Mouse (Mus musculus) kidney, embryonic 16.5 days (tissue): ENCODE data around the gene Zbed6. TPM values are rescaled to one million over a fixed set of nuclear protein-coding genes. Genes with fewer than 3 reads are reported as not detected.

Experiments
- ATAC-seq: fragments of 200-750 bp; cut with Nextera tagmentation; 2 replicates; pipeline ENCODE4 v1.8.0; 2017; ENCODE audit warnings: moderate TSS enrichment; ENCODE audit not compliant: low FRiP score, low TSS enrichment
- H3K27ac ChIP-seq: fragments of 300-500 bp; sonication (generic); 2 replicates; pipeline ENCODE4 v1.5.1; 2014; ENCODE audit warnings: low read length
- H3K27me3 ChIP-seq: fragments of 300-500 bp; sonication (generic); 2 replicates; pipeline ENCODE4 v1.6.1; 2014; ENCODE audit warnings: low read length, control low read depth, mixed read lengths; ENCODE audit not compliant: insufficient read depth
- H3K36me3 ChIP-seq: fragments of 300-500 bp; sonication (generic); 2 replicates; pipeline ENCODE4 v1.6.1; 2014; ENCODE audit warnings: low read length, control low read depth, mixed read lengths; ENCODE audit not compliant: insufficient read depth
- H3K4me1 ChIP-seq: fragments of 300-500 bp; sonication (generic); 2 replicates; pipeline ENCODE4 v1.6.1; 2014; ENCODE audit warnings: low read length, control low read depth, mixed read lengths; ENCODE audit not compliant: insufficient read depth
- H3K4me2 ChIP-seq: fragments of 300-500 bp; sonication (generic); replicated peaks from 2 replicates; pipeline ENCODE4 v1.6.1; 2014; ENCODE audit warnings: low read depth, low read length
- H3K4me3 ChIP-seq: fragments of 300-500 bp; sonication (generic); 2 replicates; pipeline ENCODE4 v1.5.1; 2014; ENCODE audit warnings: mild to moderate bottlenecking, low read length
- H3K9ac ChIP-seq: fragments of 300-500 bp; sonication (generic); replicated peaks from 2 replicates; pipeline ENCODE4 v1.6.1; 2014; ENCODE audit warnings: low read length
- H3K9me3 ChIP-seq: fragments of 300-500 bp; sonication (generic); 2 replicates; pipeline ENCODE4 v1.6.1; 2016; ENCODE audit warnings: low read length, control low read depth
- WGBS: fragments of 180-500 bp; shearing (Covaris S2); extraction: QIAGEN DNeasy Blood & Tissue Kit; methylation state at CpG from one replicate; pipeline ENCODE4 v1.1.7; 2014; 5-methylcytosine and 5-hydroxymethylcytosine counted together
- polyA plus RNA-seq: library from polyadenylated mRNA; unstranded; fragments of >200 nt; fragmentation: Nextera tagmentation; extraction: Ambion mirVana; gene quantifications from 2 replicates; pipeline ENCODE4 v1.2.1, GENCODE M21; 2015

Zbed6 gene
- polyA plus RNA-seq, 1 experiment from 2014 or later = not detected

- Histone ChIP-seq H3K9ac (peak within 1 kb of the TSS; percentile 94), H3K4me2 (peak within 1 kb of the TSS; percentile 72), H3K9me3 (no peaks in the 10 kb centered on the region), H3K27ac (peak within 1 kb of the TSS; percentile 93), H3K27me3 (no peaks in the 10 kb centered on the region), H3K4me1 (peaks cover 9% of the 10 kb centered on the region; the same call in 1 of the 2 replicates), H3K36me3 (peaks cover 35% of the 10 kb centered on the region), H3K4me3 (peak within 1 kb of the TSS; percentile 79)
- under 1% methylated on average over 72 of the region's 73 CpGs for WGBS
- peak; percentile 98 for ATAC-seq
Measured at GRCm38 (mm10) chr1:133609771-133610502, 50.7 kb downstream of the Zbed6 start, which contains the start of gene Snrpe. Gene Snrpe, minus strand, starts transcription at chr1:133610291.

Other genes with a start within 250 kb of the Zbed6 start
- gene Sox13, start 236.5 kb downstream of the Zbed6 start, polyA plus RNA-seq = 11.5 and 12.8 TPM in 2 replicates
- 597 and 606 TPM in 2 replicates for gene Snrpe, start 50.6 kb downstream of the Zbed6 start, polyA plus RNA-seq
- gene Gm38394, start 433 bp upstream of the Zbed6 start, polyA plus RNA-seq = 4.1 and 4.9 TPM in 2 replicates
- gene Lax1, start 29.2 kb upstream of the Zbed6 start, polyA plus RNA-seq = 0.50 and 0.60 TPM in 2 replicates
- 7.6 and 8.2 TPM in 2 replicates for gene Atp2b4, start 140.2 kb upstream of the Zbed6 start, polyA plus RNA-seq
- 0.18 and 0.47 TPM in 2 replicates for gene Optc, start 247.1 kb upstream of the Zbed6 start, polyA plus RNA-seq